Mouse (Mus musculus) frontal cortex, adult (tissue): ENCODE data around the gene Nudt1.

Experiments
- ATAC-seq: cut with Nextera tagmentation; 2 replicates; pipeline ENCODE4 v1.9.2; 2017; ENCODE audit warnings: mild to moderate bottlenecking, moderate library complexity, mixed read lengths; ENCODE audit not compliant: low TSS enrichment

Gene Nudt1

GRCm38 (mm10) chr5:140321042-140321755 is at the start of gene Nudt1, which contains the start of gene Mad1l1:
Nudt1 (plus strand) TSS chr5:140321656.
Mad1l1 (minus strand) TSS chr5:140321552.
- peak; percentile 96 for ATAC-seq

DNA sequence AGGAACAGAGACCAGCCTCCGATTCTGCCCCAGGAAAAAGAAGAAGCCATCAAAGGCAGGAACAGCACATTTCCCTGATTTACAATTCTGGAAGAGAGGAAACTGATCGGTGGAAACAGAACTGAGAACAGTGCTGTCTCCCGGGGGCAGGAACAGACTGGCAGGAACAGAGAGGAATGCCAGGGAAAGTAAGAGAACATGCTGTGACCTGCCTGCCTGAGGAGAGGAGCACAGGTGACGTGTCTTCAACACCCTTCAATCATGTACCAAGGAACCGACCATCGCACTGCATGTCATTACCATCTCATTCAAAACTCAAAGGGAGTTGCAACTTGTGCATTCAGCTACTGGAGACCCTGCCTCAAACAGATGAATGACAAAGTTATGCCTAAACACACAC is 44.7 kb upstream of the Nudt1 start:
- ATAC-seq = peak; percentile 13; the same call in 1 of the 2 replicates

DNA sequence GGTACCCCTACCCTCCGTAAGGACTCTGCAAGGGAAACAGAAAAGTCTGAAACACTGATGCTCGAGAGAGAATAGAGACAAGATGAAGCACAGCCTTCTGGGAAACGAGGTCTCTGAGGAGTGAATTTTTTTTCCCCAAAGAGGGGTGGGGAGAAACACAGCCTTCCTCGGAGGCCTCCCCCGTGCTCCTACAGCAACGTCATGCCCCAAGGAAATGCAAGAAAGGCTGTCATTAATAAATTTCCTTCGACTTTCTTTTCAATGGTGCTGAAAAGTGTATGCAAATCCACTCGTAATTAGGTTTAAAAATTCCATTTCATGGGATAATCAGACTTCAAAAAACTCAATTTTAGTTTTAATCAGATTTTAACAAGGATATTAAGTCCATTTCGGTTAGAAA is 41.3 kb upstream of the Nudt1 start:
- no peak for ATAC-seq

DNA sequence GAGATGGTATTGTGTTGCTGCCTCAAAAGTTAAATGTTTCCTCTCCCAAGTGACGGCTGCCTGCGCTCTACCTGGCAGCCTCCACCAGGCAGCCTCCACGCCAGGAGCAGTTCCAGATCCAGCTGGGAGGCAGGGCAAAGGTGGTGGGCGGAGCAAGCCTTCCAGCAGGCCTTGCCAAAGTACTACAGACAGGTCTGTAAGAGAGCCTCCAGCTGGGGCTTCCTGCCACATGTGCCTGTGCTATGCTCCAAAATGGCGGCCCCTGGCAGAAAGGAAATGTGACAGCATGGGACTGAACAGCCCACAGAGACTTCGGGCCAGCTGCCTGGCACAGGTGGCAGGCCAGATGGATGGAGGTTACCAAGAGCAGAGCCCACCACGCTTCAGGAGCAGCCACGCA is 39.1 kb upstream of the Nudt1 start:
- no peak for ATAC-seq

- ATAC-seq = no peak
These were observed 38.6 kb upstream of the Nudt1 start for GRCm38 (mm10) chr5:140282900-140283299.

DNA sequence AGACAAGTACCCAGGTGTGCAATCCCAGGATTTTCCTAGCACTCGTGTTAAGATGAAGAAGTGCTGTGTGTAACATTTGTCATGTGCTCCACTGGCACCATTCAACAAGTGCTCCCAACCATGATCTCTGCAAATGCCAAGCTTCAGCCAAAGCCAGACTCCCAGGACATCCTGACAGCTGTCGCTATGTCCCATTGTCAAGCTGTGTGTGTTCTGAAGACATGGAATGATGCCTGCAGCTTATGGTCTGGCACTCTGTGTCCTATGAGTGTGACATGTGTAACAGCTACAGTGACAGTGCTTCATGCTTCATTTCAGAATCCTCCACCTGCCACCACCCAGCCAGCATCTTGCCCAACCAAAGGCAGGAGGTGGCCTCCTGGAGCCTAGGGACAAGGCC is 37.4 kb upstream of the Nudt1 start:
- no peak for ATAC-seq

DNA sequence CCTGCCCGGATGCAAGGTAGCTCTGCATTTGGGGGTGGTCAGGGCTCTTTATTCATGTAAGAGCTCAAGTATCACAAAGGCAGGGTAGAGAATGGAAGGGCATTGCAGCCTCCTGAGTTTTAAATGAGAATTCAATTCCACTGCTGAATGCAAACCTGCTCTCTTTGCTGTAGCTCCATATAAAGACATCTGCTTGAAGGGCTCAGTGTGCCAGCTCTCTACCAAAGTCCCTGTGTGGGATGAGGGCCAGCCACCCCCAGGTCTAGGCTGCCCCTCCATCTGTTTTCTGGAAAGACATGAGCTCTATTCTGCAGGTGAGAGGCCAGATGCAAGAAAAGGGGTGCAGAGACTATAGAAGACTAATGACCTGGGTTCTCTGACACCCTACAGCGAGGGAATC is 36.7 kb upstream of the Nudt1 start:
- peak; percentile 83; the same call in 1 of the 2 replicates for ATAC-seq

GRCm38 (mm10) chr5:140288287-140288686 is 33.2 kb upstream of the Nudt1 start:
- ATAC-seq = no peak

- no peak for ATAC-seq
These were observed 32.3 kb upstream of the Nudt1 start for GRCm38 (mm10) chr5:140289161-140289560.

DNA sequence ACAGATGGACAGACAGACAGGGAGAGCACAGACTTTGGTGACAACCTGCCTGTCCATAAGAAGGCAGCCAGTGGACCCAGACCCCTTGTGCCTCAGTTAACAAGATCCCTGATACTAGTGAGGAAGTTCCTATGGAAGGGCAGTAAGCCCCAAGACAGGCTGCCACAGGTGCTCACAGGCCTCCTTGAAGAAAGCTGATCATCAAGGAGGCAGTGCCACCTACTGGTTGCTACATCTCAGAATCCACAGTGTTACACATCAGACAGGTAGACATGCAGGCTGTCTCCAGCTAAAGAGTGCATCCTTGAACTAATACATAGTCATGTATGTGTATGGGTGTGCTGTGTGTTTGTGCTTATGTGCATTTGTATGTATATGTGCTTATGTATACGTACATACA is 29.3 kb upstream of the Nudt1 start:
- peak; percentile 76; the same call in 1 of the 2 replicates for ATAC-seq

DNA sequence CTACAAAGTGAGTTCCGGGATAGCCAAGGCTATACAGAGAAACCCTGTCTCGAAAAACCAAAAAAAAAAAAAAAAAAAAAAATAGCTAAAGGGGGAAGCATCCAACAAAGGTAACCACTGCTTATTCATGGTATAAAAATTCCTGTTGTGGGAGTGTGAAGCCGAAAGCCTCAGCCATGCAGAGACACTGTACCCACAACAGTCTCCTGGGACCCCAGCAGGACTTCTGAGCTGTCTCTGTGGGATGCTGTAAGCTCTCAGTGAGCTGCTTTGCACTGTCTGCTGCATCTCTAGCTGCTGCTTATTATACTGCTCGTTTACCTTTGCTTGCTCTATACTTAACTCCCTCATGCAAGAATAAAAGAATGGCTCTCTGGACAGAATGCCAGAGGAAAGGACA is 23.2 kb upstream of the Nudt1 start:
- no peak for ATAC-seq

- ATAC-seq = no peak
These were observed 15.4 kb upstream of the Nudt1 start for GRCm38 (mm10) chr5:140306016-140306415.

- peak; percentile 34; the same call in 1 of the 2 replicates for ATAC-seq
These were observed 13.9 kb upstream of the Nudt1 start for GRCm38 (mm10) chr5:140307602-140308001.

- ATAC-seq = no peak
These were observed 4.7 kb upstream of the Nudt1 start for GRCm38 (mm10) chr5:140316716-140317115.

DNA sequence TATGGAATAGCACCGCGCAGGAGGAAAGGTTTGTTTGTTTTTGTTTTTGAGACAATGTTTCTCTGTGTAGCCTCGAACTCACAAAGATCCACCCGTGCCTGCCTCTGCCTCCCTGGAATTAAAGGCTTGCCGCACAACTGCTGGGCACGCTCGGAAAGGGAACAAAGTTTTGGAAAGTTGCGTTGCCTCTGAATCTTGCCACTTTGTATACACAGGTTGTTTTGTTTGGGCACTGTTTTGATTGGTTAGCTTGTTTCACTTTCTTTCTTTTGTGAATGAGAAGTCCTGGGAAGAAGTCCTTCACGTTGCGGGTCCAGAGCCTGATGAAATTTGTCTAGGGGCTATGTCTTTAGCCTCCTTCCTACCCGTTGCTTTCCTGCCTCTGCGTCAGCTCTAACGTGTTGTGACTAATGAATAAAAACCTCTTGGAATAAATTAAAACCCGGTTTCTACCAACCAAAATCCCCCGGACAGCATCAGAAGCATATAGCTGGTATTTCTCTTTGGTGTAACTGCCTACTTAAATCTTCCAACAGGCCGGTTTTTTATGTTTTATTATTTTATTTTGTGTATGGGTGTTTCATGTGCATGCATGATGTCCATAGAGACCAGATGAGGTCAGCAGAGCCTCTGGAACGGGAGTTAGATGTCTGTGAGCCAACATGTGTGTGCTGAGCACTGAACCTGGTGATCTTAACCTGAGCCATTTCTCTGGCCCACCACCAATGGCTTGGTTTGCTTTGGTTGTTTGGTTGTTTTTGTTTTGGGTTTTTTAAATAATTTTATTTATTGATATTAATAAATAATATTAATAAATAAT is 510 bp downstream of the Nudt1 start:
- no peak for ATAC-seq

DNA sequence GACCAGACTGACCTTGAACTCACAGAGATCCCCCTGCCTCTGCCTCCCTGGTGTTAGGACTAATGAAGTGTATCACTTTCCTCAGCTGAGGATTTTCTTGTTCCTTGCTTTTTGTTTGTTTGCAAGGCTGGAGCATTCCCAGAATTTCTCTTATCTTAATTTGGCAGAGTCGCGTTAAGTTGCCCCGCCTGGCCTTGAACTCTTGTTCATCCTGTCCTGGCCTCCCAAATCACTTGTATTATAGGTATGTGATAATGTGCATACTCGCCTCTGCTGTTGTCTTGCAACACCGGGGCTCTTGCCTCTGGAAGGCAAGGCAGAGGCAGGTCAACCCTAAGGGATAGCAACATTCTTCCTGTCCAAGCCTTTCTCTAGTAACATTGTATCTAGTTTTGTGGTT is 2.6 kb downstream of the Nudt1 start:
- ATAC-seq = no peak

GRCm38 (mm10) chr5:140331615-140332512 is 10.4 kb downstream of the Nudt1 start, which contains the start of gene Mrm2:
Mrm2 (minus strand) TSS chr5:140331898.
- peak; percentile 95 for ATAC-seq

DNA sequence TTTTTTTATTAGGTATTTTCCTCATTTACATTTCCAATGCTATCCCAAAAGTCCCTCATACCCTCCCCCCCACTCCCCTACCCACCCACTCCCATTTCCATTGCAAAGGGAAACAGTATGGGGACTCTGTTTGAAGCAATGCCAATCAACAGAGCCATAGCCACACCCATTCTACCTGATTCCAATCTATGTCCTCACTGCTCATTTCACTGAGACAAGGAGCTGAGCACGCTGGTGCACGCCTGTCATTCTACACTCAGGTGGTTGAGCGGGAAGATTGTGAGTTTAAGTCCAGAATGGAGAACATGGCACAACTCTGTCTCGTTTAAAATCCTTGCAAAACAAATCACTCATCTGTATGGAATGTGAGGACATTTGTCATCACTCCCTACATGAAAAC is 11.1 kb downstream of the Nudt1 start:
- no peak for ATAC-seq

- no peak for ATAC-seq
These were observed 12.2 kb downstream of the Nudt1 start for GRCm38 (mm10) chr5:140333631-140334030.

DNA sequence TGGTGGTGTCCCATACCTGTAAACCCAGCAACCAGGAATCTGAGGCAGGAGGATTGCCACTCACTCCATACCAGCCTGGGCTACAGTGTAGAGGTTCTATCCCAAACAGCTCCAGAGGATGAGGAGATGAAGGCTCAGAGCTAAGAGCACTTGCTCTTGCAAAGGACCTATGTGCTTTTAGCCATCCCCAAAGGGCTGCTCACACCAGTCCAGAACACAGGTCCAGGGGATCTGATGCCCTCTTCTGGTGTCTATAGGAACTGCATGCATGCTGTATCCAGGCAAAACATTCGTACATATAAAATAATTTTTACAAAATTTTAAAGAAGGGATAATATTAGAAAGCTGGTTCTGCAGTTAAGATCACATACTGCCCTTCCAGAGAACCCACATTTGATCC is 15.2 kb downstream of the Nudt1 start:
- no peak for ATAC-seq

DNA sequence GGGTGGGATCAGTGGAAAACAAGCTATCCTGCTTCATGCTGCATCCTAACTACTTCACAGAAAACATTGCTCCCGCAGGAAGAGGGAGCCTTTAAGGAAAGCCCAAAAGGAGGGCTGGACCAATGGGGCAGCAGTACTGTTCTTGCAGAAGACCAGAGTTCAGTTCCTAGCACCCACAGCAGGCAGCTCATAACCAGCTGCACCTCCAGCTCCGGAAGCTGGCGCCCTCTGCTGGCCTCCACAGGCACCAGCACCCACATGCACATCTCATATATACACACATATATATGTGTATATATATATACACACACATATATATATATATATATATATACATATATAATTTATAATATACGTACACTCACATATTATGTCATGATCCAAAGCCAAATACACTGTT is 17.3 kb downstream of the Nudt1 start:
- ATAC-seq = no peak

- no peak for ATAC-seq
These were observed 18.4 kb downstream of the Nudt1 start for GRCm38 (mm10) chr5:140339836-140340235.
